Mouse (Mus musculus) liver, adult (tissue): ENCODE measurements around the gene Btn1a1.

Source experiments
- GATA4 ChIP-seq: IDR thresholded peaks from 2 replicates; pipeline ENCODE4 v1.6.1; 2014; ENCODE audit warnings: mild to moderate bottlenecking, low read length; ENCODE audit not compliant: insufficient replicate concordance

Gene Btn1a1

DNA sequence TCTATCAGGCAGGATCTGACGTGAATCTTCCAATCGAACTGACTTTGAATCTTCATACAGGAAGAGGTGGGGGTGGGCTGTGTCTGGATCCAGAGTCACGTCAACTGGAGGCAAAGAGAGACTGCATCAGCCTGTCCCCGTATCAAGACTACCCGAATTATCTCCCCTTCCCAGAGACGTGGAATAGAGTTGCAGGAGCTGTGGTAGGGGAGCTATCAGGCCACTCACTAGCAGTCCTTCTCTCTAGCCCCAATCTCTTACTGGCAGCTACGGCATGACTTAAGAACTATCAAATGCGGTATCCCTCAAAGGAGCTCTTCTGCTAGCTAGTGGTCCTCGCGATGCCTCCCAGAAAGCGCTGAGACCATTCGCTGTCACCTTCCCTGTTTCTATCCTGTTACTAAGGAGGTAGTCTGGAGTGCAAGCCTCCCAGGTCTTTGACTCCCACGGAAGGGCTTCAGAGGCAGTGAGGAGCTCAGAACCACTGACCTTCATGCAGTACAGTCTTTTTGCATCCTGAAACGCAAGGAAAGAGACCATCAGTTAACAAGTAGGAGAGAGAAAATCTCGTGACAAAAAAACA lies 6.3 kb downstream of the Btn1a1 start:
- no peak for TF ChIP-seq GATA4

DNA sequence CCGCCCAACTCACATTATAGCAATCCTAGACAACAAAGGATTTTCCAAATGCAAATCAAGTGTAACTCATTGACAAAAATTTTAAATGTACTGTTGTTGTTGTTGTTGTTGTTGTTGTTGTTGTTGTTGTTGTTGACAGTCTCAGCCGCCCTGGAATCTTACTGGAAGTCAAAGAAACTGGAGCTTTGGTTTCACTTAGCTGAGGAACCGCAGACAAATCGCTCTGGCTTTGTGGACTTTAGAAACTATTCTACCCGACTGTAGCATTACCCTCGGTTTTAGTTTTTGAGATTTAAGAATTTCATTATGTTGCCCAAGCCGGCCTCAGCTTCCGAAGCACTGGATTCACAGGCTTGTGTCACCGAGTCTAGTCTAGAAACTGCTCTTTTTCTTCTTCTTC lies 11.8 kb downstream of the Btn1a1 start:
- no peak for TF ChIP-seq GATA4

DNA sequence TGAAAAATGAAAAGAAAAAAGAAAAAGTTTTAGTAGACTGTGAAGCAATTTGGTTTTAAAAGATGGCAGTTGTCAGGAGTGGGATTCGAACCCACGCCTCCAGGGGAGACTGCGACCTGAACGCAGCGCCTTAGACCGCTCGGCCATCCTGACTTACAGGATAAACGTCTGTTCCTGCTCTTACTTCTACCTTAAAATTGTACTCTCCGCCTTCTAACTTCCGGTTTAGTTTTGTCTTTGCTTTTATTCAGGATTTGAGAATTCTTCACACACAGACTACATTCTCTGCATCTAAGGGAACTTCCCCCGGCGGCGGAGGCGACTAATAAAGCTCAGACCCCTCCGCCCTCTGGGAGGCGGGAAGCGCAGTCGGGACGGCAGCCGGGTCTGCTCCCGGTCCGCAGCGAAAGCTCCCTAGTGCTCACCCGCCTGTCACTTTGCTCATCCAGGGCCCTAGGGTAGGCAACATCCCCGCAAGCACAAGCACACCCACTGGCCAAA lies 12.3 kb downstream of the Btn1a1 start:
- TF ChIP-seq GATA4, result 0 out of 2 replicates have a peak, but pooled peaks have one; percentile 32

DNA sequence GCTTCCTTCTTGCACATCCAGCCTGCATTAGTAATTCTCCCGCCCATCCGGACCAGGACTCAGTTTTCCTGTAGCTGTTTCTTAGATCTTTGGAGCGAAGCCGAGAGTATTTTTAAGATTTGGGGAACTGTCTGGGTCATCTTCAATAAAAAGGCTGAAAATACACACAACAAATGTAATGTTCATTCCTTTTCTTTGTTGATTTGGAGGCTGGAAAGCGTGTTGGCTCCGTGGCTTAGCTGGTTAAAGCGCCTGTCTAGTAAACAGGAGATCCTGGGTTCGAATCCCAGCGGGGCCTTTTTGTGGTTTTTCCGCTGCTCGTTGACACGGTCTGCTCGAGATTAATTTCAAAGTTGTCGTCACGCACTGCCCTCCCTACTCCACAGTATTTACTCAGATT lies 15.3 kb downstream of the Btn1a1 start:
- TF ChIP-seq GATA4, result 0 out of 2 replicates have a peak, but pooled peaks have one; percentile 6

DNA sequence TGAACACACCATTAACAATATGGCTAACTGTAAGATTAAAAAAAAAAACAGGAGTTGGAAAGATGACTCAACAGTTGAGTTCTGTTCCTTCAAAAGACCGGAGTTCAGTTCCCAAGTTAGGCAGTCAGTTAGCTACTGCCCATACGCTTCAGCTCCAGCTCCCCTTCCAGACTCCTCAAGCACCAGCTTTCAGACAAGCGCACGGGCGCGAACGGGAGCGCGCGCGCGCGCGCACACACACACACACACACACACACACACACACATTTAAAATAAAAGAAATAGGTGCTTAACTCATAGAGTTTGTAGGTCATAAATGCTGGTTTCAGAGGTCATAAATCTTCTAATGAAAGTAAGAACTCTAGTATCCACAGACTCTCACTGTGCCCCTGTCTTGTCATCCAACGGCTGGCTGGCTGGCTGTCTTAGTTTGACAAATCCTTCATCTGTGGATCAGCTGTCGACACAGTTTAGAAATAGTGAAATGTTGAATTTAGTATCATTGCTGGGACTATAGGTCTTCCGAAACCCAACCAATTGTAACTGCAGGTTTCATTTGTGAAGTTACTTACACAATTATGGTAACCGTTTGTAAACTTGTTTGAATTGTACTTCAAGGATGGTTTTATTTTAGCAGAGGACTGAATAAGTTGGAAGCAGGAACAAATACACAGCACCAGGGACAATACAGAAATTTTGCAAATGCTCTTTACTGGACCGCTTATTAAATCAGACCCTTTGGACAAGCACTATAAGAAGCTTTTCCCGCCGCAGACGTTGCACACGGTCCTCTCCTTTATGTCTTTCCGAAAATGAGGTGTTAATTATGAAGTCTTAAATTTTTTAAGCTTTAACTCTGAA lies 16.2 kb downstream of the Btn1a1 start:
- TF ChIP-seq GATA4, result no peak

DNA sequence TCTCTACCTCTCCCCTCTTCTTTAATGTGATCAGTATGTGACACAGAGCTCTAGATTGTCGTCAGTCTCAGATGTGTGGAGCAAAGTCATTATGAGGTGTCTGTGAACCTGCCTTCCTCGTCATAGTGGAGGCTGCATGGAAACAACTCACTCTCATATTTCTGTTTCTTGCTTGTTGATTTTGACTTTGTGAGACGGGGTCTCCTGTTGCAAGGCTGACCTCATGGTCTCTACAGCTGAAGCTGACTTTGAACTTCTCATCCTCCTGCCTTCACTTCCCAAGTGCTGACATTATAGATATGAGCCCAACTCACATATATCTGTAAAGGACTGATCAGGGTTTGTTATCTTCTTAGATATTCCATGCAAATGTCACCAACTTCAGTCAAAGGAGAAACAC lies 16.9 kb downstream of the Btn1a1 start:
- TF ChIP-seq GATA4, result no peak

DNA sequence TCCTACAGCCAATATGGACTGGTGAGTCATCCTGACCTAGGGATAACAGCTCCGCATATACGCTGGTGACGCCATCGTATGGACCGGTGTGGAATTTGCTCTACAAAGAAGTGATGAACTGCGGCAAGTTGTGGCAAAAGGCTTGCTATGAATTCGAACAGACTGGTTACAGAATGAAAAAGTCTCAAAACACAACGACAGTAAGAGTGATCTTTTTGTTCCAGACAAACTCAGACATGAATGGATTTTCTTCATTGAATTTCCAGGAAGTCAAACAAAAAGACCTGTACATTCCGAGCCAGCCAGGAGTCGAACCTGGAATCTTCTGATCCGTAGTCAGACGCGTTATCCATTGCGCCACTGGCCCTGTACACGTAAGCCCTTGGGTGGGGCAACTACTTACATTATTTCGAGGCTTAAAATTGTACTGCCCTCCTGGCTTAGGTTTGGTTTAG lies 19.2 kb downstream of the Btn1a1 start:
- no peak for TF ChIP-seq GATA4

DNA sequence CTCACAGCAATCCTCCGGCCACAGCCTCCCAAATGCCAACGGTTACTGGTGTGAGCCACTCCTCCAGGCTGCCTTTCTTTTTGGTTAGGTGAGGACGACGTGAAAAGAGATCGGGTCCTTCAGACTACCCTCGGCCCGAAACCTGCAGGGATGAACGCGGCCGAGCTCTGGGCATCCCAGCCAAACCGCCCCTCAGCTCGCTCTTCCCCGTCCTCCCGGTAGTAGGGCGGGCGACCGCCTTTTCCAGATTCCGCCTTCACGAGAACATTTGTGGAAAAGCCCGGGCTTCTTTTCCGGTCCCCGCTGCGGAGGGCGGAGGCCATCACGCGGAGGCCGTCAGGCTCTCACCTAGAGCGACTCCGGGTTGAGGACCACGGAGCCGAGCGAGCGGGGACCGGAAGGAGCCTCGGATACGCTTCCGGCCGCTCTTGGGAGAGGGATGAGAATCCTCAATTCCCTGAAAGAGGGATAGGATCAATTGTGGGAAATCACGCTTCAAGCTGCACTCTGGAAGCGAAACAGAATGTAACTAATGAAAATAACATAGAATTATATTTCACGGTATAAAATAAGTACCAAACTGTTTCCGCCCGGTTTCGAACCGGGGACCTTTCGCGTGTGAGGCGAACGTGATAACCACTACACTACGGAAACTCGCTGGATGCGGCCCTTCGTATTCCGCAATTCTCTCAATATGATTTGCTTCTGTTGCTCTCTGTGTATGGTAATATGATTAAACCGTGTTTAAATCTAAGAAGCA lies 20.0 kb downstream of the Btn1a1 start:
- TF ChIP-seq GATA4, result no peak

DNA sequence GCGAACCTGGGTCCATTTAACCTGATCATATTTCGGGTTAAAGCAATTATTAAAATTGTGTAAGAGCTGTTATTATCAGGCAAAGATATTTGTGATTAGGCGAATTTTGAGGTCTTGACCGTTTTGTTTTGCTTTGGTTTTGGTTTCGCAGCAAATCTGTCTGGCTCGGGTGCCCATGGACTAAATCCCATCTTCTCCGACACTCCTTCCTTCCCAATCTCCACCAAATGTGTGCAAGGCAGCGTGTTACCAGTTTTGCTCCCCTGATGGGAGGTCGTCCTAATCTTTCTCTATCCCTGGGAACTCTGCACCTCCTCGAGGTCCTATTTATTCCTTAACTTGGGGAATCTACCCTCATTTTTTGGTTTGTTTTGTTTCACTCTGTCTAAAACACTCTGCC lies 20.5 kb downstream of the Btn1a1 start:
- no peak for TF ChIP-seq GATA4

DNA sequence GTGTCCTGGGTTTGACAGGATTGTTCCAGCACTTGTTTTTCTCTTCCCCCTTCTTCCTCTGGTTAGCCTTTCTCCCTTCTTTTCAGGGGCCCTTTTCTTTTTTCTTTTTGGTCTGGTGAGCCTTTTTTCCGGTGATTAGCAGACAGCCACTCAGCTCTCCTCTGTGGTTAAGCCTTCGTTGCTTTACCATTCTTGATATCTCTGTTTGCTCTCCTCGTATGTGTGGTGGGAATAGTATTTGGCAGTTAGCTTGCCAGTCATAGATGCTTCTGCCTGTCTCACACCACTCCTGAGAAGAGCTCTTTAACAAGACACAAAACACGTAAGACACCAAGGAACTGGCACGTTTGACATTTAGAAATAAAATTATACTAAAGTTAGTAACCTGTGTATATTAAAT lies 21.2 kb downstream of the Btn1a1 start:
- TF ChIP-seq GATA4, result no peak

DNA sequence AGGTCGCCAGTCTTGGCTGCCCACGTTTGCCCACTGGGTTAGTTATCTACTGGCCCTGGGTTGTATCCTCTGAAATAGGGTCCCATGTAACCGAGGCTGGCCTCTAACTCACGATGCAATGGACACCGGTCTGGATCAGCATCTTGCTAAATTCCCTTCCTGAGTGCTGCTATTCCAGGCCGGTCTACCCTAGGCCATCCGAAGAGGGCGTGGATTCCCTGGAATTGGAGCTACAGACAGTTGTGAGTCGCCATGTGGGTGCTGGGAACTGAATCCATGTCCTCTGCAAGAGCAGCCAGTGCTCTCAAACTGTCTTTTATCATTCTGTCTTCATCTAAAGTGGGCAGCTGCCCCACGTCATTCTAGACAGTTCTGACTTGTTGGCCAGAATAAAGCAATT lies 25.8 kb downstream of the Btn1a1 start:
- no peak for TF ChIP-seq GATA4

DNA sequence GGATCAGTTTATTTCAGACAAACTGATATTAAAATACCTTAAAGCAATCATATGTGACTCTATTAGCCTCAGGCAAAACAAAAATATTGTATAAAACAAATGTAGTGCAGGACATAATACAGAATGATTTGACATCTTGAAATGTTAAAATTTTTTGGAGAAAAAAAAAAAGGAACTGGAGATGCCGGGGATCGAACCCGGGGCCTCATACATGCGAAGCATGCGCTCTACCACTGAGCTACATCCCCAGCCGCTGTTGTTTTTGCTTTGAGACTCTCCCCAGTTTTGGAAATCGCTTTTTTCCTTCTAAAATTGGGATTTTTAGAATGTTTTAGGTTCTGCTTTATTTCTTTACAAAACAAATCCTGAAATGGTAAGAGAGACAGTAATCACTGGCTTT lies 27.2 kb downstream of the Btn1a1 start:
- TF ChIP-seq GATA4, result no peak

DNA sequence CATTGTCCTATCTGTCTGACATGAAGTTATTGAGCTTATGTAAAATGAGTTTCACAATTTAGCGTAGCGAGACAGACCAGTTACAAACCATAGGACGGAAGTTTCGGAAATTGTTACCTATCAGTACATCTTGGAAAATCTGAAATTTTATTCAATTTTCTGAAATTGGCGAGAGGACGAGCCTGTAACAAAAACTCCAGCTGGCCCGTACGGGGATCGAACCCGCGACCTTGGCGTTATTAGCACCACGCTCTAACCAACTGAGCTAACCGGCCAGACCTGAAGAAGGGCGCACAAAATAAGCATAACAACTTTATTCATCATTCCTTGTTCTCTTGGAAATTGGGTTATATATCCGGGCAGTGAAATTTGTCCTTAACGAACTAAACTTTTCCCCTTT lies 27.8 kb downstream of the Btn1a1 start:
- peak; percentile 76 for TF ChIP-seq GATA4

DNA sequence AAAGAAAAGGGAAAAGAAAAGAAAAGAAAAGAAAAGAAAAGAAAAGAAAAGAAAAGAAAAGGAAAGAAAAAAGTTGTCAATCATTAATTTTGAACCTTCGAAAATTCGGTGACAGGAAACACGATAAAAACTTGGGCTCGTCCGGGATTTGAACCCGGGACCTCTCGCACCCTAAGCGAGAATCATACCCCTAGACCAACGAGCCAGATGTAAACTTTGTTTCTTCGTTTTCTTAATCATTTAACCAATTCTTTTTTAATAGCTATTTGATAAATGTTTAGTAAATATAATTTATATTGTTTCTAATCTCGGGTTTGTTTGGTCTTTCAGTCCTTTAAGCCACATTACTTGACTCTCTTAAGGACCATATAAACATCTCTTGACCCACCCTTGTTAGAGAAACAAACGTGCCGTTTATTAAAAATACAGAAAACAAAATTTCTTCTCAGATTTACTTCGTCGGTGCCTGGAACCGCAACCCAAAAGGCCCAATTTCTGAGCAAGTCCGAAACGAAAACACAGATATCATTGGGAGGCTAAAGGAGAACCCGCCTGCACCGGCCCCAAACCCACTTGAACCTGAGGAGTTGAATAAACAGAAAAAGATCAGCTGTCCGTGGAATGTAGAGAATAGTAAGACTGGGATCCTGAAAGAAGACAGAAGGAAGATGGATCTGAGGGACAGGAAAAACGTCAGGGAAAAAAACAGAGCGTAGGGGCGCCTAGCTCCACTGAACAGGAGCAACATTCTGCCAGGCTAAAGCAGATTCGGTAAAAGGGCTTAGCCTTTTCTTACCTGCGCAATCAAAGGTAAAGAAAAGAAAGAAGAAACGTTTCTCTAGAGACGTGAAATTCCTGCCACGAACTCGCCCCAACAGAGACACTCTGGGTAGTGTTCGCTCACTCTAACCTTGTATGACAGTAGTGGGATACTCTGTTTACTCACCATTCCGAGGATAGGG lies 28.6 kb downstream of the Btn1a1 start:
- TF ChIP-seq GATA4, result no peak
